Mouse (Mus musculus) skeletal muscle tissue, postnatal 0 days (tissue): Measurements from ENCODE around the gene Tmsb15l. TPM values are rescaled to one million over a fixed set of nuclear protein-coding genes. Genes with fewer than 3 reads are reported as not detected.

Experiments
- polyA plus RNA-seq: library from polyadenylated mRNA; unstranded; fragments of >200 nt; fragmentation: Nextera tagmentation; extraction: Ambion mirVana; gene quantifications from 2 replicates; pipeline ENCODE4 v1.2.1, GENCODE M21; 2015

Gene Tmsb15l
- polyA plus RNA-seq, result 1.4 and 1.5 TPM in 2 replicates

GRCm38 (mm10) chrX:136976424-136977084, at the start of gene Tmsb15l, which contains the start of gene Tmsb15b1:
Tmsb15l (minus strand) TSS chrX:136976869.
Tmsb15b1 (minus strand) TSS chrX:136976874.

GRCm38 (mm10) chrX:136992978-136993547, 16.4 kb upstream of the Tmsb15l start, which contains the start of gene Zcchc18:
Zcchc18 (plus strand) TSS chrX:136993155.

GRCm38 (mm10) chrX:136975397-136975796, 1.3 kb downstream of the Tmsb15l start, which contains the start of gene Tmsb15b2:
Tmsb15b2 (minus strand) TSS chrX:136975497.

GRCm38 (mm10) chrX:136927031-136927430, 49.6 kb downstream of the Tmsb15l start, which contains the start of gene H2bfm:
H2bfm (plus strand) TSS chrX:136927325.

Other genes with a start within 250 kb of the Tmsb15l start
- 285 and 354 TPM in 2 replicates for gene Morf4l2, start 233.2 kb downstream of the Tmsb15l start, polyA plus RNA-seq
- not detected in 2 replicates for gene Glra4, start 196.7 kb downstream of the Tmsb15l start, polyA plus RNA-seq
- gene Plp1, start 154.2 kb downstream of the Tmsb15l start, polyA plus RNA-seq, result 11.9 and 12.6 TPM in 2 replicates
- gene Rab9b, start 108.1 kb downstream of the Tmsb15l start, polyA plus RNA-seq, result 0.45 and 0.74 TPM in 2 replicates
- not detected in 2 replicates for gene H2bfm, start 49.5 kb downstream of the Tmsb15l start, polyA plus RNA-seq
- gene Tmsb15b2, start 1.4 kb downstream of the Tmsb15l start, polyA plus RNA-seq, result 12.8 and 13.7 TPM in 2 replicates
- 9.7 and 12.0 TPM in 2 replicates for gene Tmsb15b1, start within 50 bp of the Tmsb15l start, polyA plus RNA-seq
- gene Zcchc18, start 16.3 kb upstream of the Tmsb15l start, polyA plus RNA-seq, result 0.33 and 0.34 TPM in 2 replicates
- gene Slc25a53, start 61.4 kb upstream of the Tmsb15l start, polyA plus RNA-seq, result 4.3 TPM in 2 replicates
- 1.9 and 2.6 TPM in 2 replicates for gene Fam199x, start 72.7 kb upstream of the Tmsb15l start, polyA plus RNA-seq
- not detected in 2 replicates for gene Esx1, start 145.2 kb upstream of the Tmsb15l start, polyA plus RNA-seq